Mouse (Mus musculus) kidney, postnatal 0 days (tissue): ENCODE results near the gene Capn10. TPM values are rescaled to one million over a fixed set of nuclear protein-coding genes. Genes with fewer than 3 reads are reported as not detected.
"Not testable (repeated sequence)": the region's sequence is repeated elsewhere in the genome, so short reads cannot be mapped to it uniquely, and the experiment has no call there.

Experiments
- ATAC-seq: fragments of 200-750 bp; cut with Nextera tagmentation; replicated peaks from 2 replicates; pipeline ENCODE4 v1.8.0; 2017; ENCODE audit warnings: low read depth, moderate number of reproducible peaks, moderate TSS enrichment, moderate library complexity; ENCODE audit not compliant: low FRiP score
- DNase-seq: peaks from one replicate; pipeline ENCODE4 v3.0.0-alpha.2; 2016; ENCODE audit warnings: low spot score
- H3K27ac ChIP-seq: fragments of 300-500 bp; sonication (generic); 2 replicates; pipeline ENCODE4 v1.5.1; 2014; ENCODE audit warnings: mild to moderate bottlenecking
- H3K27me3 ChIP-seq: fragments of 300-500 bp; sonication (generic); 2 replicates; pipeline ENCODE4 v1.6.1; 2014; ENCODE audit warnings: low read length, mixed read lengths; ENCODE audit not compliant: insufficient read depth
- H3K36me3 ChIP-seq: fragments of 300-500 bp; sonication (generic); 2 replicates; pipeline ENCODE4 v1.6.1; 2014; ENCODE audit warnings: low read length, mixed read lengths; ENCODE audit not compliant: insufficient read depth
- H3K4me1 ChIP-seq: fragments of 300-500 bp; sonication (generic); replicated peaks from 2 replicates; pipeline ENCODE4 v1.6.1; 2014; ENCODE audit warnings: antibody characterized with exemption, low read length, mixed read lengths; ENCODE audit not compliant: insufficient read depth
- H3K4me2 ChIP-seq: fragments of 300-500 bp; sonication (generic); 2 replicates; pipeline ENCODE4 v1.6.1; 2014; ENCODE audit warnings: mild to moderate bottlenecking, low read length, moderate library complexity, mixed read lengths
- H3K4me3 ChIP-seq: fragments of 300-500 bp; sonication (generic); replicated peaks from 2 replicates; pipeline ENCODE4 v1.5.1; 2014; ENCODE audit warnings: low read depth, low read length
- H3K9ac ChIP-seq: fragments of 300-500 bp; sonication (generic); 2 replicates; pipeline ENCODE4 v1.6.1; 2014; ENCODE audit warnings: low read depth, low read length
- H3K9me3 ChIP-seq: fragments of 300-500 bp; sonication (generic); replicated peaks from 2 replicates; pipeline ENCODE4 v1.6.1; 2016; ENCODE audit warnings: low read length, inconsistent platforms, mixed read lengths
- CTCF ChIP-seq: IDR thresholded peaks from 2 replicates; pipeline ENCODE4 v1.5.1; 2016; ENCODE audit warnings: antibody characterized with exemption, low read depth, mild to moderate bottlenecking, moderate library complexity
- WGBS: fragments of 180-500 bp; shearing (Covaris S2); extraction: QIAGEN DNeasy Blood & Tissue Kit; methylation state at CpG from one replicate; pipeline ENCODE4 v1.1.7; 2014; 5-methylcytosine and 5-hydroxymethylcytosine counted together
- polyA plus RNA-seq: library from polyadenylated mRNA; unstranded; fragments of >200 nt; fragmentation: Nextera tagmentation; extraction: Ambion mirVana; gene quantifications from 2 replicates; pipeline ENCODE4 v1.2.1, GENCODE M21; 2015

Gene Capn10
- polyA plus RNA-seq, 1 experiment from 2014 or later, result 31.0 TPM

DNA sequence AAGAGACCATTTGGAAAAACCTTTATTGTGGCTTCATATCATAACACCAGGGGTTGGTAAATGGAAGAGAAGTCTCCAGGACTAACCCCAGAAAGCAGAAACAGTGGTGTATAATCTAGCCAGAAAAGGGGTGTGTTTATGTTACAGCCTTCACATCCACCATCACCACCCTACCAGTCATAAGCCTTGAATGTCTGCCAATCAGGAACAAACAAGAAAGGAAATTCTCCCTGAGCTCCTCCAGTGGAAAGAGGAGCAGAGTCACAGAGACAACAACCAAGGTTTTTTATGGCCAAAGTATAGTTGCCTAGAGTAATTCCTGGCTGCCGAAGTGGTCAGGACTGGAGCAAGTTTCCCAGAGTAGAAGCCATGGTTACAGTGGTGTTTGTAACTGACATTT lies 24.8 kb downstream of the Capn10 start:
- no peaks in the 10 kb centered on the region for H3K4me1 ChIP-seq
- no peak overlapping the region for H3K9ac ChIP-seq
- 68% methylated on average over 1 of the region's 1 CpGs for WGBS
- no peaks in the 10 kb centered on the region for H3K27me3 ChIP-seq
- DNase-seq (no peak), ATAC-seq (no peak)
- TF ChIP-seq CTCF, result no peak
- no peaks in the 10 kb centered on the region for H3K9me3 ChIP-seq
- no peak overlapping the region for H3K4me2 ChIP-seq
- H3K4me3 ChIP-seq, result no peak overlapping the region
- H3K27ac ChIP-seq, result no peak overlapping the region
- no peaks in the 10 kb centered on the region for H3K36me3 ChIP-seq

DNA sequence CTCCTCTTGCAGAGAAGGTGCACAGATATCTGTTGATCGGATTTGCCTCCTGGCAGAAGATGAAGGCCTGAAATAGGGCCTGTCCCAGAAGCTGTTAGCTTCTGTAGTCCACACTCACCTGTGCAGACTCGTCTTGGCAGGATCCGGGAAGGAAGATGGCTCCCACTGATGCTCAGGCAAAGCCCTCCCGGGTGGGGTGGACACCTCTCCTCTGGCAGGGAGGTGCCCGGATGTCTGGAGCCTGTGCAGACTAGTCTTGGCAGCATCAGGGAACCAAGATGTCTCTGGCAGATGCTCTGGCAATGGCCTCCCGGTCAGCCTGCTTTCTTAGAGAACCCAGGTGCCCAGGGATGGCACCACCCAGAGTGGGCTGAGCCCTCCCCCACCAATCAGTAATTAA lies 36.6 kb downstream of the Capn10 start:
- H3K4me3 ChIP-seq, DNase-seq, H3K36me3 ChIP-seq, H3K4me1 ChIP-seq, H3K27me3 ChIP-seq, H3K27ac ChIP-seq, H3K9ac ChIP-seq, H3K4me2 ChIP-seq, H3K9me3 ChIP-seq, ATAC-seq: not testable (repeated sequence)
- WGBS, result 85% methylated on average over 6 of the region's 6 CpGs

DNA sequence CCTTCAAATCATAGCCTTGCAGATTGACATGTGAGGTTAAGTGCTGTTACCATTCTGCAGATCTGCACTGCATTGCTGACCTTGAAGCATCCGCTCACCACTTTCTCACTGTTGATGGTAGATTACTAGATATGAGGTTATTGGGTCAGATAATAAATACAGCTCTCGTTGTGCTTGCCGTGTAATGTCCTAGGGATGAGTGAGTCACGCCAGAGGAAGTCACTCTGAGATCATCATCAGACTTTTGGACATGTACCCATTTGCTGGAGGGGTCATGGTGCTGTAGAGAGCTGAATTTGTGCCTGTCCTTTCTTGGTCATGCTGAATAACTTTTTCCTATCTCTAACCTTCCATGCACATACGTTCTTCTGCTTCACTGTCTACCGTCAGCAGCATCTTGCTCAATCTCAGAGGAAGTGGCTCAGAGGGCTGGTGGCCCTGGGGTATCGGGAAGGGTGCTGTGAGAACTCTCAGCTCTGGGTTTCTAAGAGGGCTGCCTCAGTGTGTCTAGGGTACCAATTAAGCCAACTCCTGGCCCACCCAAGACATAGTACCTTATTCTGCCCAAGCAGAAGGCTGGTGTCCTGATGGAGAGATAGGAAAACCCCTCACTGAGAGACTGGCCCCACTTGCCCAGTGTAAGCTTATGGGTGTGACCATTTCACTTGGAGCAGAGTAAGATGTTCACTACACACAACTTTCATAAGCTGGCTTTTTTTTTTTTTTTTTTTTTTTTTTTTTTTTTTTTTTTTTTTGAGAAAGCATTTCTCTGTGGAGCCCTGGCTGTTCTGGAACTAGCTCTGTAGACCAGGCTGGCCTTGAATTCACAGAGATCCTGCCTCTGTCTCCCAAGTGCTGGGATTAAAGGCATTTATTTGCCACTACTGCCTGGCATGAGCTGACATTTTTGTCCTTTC lies 38.0 kb downstream of the Capn10 start:
- H3K4me3 ChIP-seq, result no peak overlapping the region
- ATAC-seq (no peak), DNase-seq (no peak)
- H3K4me2 ChIP-seq, result no peak overlapping the region
- H3K27ac ChIP-seq, result no peak overlapping the region
- no peaks in the 10 kb centered on the region for H3K27me3 ChIP-seq
- no peak overlapping the region for H3K9ac ChIP-seq
- no peaks in the 10 kb centered on the region for H3K36me3 ChIP-seq
- H3K9me3 ChIP-seq, result no peaks in the 10 kb centered on the region
- WGBS, result 78% methylated on average over 7 of the region's 7 CpGs
- no peaks in the 10 kb centered on the region for H3K4me1 ChIP-seq
- no peak for TF ChIP-seq CTCF

DNA sequence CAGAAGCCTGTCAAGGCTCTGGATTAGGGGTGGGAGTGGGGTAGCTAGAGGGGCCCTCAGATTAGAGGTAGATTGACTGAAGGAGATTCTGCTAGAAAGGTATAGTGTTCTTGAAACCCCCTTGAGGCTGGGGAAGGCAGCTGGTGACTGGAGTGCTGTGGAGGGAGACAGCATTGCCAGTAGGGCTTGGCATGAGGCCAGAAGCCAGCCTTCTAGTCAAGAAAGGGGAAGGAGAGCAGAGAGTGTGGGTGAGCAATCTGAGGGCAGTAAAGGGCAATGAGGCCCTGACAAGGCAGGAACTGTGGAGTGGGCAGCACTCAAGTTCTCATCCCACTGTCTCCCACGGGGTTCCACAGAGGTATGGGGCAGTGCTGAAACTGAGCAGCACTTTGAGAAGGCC lies 38.7 kb downstream of the Capn10 start:
- H3K4me3 ChIP-seq, result no peak overlapping the region
- ATAC-seq, result peak; percentile 43; the same call in 1 of the 2 replicates
- no peaks in the 10 kb centered on the region for H3K9me3 ChIP-seq
- H3K4me2 ChIP-seq, result no peak overlapping the region
- no peaks in the 10 kb centered on the region for H3K27me3 ChIP-seq
- 50% methylated on average over 1 of the region's 1 CpGs for WGBS
- no peaks in the 10 kb centered on the region for H3K4me1 ChIP-seq
- H3K9ac ChIP-seq, result no peak overlapping the region
- TF ChIP-seq CTCF, result no peak
- no peak overlapping the region for H3K27ac ChIP-seq
- peak; percentile 47 for DNase-seq
- no peaks in the 10 kb centered on the region for H3K36me3 ChIP-seq

DNA sequence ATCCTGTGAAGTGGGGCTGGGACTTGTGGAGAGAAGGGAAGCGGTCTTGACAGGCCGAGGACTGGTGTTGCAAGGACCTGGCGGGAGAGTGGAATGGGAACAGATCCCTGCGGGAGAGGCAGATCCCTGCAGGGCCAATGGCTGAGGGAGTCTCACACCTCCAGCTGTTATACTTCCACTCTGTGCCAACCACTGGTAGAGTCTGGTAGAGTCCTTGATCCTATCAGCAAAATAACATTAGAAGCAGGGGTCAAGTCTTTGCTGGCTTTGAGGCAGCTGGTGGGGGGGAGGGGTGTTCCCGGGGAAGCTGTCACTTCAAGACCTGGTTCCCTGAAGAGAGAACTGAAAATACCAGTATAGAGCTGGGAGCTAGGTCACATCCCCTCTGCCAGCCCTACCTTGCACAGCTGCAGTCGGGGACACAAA lies 42.0 kb downstream of the Capn10 start:
- no peaks in the 10 kb centered on the region for H3K9me3 ChIP-seq
- ATAC-seq (no peak), DNase-seq (no peak)
- no peaks in the 10 kb centered on the region for H3K27me3 ChIP-seq
- H3K36me3 ChIP-seq, result no peaks in the 10 kb centered on the region
- H3K4me3 ChIP-seq, result no peak overlapping the region
- no peak for TF ChIP-seq CTCF
- no peak overlapping the region for H3K4me2 ChIP-seq
- no peak overlapping the region for H3K9ac ChIP-seq
- H3K27ac ChIP-seq, result no peak overlapping the region
- 0 out of 2 replicates have a peak, but pooled peaks cover 4% of the 10 kb centered on the region for H3K4me1 ChIP-seq
- WGBS, result 42% methylated on average over 6 of the region's 6 CpGs

DNA sequence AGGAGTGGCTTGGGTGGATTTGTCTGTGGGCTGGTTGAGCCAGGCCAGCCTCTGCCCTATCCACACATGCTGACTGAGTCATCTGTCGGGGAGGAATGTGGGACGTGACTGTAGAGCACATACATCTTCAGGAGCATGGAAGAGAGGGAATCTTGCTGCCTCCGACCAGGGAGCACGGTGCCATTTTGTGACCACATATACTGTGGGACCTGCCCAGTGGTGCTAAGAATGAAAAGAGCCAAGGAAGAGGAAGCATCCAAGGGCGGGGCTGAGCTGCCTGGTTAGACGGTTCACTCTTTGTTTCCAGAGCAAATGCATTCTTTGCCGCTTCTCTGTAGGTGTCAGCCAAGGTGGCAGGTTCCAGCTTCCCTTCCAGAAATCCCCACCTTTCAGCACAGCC lies 44.5 kb downstream of the Capn10 start:
- H3K4me3 ChIP-seq, result no peak overlapping the region
- H3K4me2 ChIP-seq, result no peak overlapping the region
- WGBS, result 36% methylated on average over 7 of the region's 7 CpGs
- H3K9me3 ChIP-seq, result no peaks in the 10 kb centered on the region
- no peaks in the 10 kb centered on the region for H3K27me3 ChIP-seq
- no peak overlapping the region for H3K9ac ChIP-seq
- H3K27ac ChIP-seq, result no peak overlapping the region
- TF ChIP-seq CTCF, result no peak
- 0 out of 2 replicates have a peak, but pooled peaks cover 4% of the 10 kb centered on the region for H3K4me1 ChIP-seq
- no peaks in the 10 kb centered on the region for H3K36me3 ChIP-seq
- no peak for ATAC-seq
- DNase-seq, result no peak
